Mouse (Mus musculus): ENCODE results near the gene Myo1d. TPM values are rescaled to one million over a fixed set of nuclear protein-coding genes. Genes with fewer than 3 reads are reported as not detected.

Gene Myo1d
- polyA plus RNA-seq (2012; ENCODE audit: low replicate concordance) = 23.7 and 50.5 TPM in 2 replicates

DNA sequence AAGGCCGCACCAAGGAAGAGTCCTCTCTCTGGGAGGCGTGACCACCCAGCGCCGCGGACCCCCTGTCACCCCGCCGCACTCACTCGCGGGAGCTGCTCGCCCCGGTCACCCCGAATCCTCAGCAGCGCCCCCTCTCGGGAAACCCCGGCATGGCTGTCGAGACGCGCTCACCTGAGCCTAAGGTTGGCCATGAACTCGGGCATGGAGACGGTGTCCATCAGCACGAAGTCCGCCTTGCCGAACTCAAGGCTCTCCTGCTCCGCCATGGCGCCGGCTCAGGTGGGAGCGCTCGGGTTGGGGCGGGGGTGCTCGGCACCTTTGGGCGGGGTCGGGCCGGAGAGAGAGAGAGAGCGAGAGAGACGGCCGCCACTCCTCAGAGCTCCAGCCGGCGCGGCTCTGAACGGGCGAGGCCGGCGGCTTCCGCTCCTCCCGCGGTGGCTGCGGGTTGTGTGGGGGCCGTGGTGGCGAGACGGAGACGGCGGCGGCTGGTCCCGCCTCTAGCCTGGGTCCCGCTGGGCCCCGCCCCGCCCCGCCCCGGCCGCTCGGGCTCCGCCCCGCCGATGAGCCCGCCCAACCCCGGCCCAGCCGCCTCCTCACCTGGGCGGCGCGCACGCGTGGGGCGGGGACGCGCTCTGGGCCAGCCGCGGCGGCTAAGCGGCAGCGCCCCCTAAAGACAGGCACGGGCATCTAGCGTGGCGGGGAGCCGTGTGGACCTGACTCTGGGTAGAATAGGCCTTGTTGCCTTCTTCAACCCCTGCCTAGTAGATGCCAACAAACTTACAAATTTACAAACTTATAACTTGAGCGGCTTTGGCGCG lies at the start of gene Myo1d:
Myo1d (minus strand) TSS at position 499 of the 818 bp plus-strand sequence.

DNA sequence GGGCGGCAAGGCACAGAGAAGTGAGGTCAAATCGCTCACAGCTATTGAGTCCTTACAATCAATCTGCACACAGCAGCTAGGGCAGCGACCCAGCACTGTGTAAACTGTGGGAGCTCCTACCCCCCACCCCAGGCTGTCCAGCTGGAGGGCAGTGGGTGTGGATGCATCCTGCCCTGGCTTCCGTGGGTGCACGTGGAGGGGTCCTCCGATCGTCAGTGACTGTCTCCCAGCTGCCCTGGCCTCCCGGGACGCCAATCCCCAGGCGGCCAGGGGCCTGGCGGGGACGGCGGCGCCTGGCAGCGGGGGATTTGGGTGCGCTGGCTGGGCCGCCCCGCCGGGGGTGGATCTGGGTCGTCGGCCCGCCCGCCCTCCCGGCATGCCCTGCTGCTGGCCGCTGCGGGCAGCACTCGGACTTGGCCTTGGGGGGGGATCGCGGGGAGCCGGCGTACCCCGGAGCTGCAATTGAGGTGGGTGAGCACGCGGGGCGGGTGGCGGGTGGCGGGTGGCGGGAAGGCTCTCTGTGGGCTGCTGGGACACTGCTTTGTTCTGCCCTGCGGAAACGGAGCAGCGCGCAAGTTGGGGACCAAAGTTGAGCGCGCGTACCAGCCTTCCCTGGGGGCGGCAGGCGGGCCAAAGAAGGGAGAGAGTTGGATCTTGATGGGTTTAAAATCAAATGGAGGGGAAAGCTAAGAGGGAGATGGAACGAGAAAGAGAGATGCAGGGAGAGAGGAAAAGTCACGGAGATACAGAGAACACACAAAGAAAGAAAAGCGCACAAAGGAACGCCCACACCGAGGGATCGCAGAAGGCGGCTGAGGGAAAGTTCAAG lies 30.4 kb upstream of the Myo1d start, which contains the start of gene Tmem98:
Tmem98 (plus strand) TSS at position 183 of the 829 bp plus-strand sequence.

DNA sequence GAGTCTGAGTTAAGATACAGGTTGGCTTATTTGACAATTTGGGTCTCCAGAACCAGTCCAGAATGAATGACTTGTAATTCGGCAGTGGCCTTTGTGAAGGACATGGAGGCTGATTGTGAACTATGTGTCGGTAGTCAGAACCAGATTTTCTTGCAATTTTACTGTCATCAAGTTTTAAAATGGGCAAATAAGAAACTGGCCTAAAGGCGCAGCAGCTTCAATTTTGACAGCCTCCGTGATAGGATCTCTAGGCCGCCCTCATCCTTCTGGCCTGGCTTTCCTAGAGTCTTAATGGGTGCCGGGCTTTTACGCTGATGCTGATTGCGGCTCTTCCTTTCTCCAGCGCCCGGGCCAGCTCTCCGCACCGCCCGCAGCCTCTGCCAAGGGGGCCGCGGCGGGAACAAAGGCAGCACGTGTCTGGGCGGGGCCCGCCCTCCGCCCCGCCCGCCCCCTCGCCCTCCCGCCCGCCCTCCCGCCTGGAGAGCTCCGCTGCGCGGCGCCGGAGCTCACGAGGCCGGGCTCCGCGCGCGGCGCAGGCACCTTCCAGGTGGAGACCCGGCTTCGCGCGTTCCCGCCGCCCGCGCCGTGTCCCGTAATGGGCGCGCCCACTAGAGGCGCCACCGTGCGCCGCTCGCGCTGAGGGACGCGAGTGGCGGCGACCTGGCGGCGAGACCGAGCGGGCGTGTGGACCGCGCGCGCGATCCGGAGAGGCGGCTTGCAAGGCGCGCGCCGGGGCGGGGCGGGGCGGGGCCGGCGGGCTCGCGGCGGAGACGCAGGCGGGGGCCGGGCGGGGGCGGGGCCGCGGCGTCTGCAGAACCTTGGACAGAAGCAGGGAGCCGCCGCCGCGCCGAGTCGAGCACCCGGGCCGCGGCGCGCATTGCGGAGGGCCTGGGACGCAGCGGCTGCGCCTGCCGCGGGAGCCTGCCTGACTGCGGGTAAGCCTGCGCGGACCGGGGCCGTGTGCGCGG lies 303.3 kb downstream of the Myo1d start, which contains the start of gene Cdk5r1:
Cdk5r1 (plus strand) TSS at position 802 of the 968 bp plus-strand sequence.

Other genes starting within 250 kb of the Myo1d start
- gene Tmem98, start 30.1 kb upstream of the Myo1d start, polyA plus RNA-seq (2012; ENCODE audit: low replicate concordance) = 1.1 TPM in 1 of 2 replicates, not detected in the other
- gene Spaca3, start 78.3 kb upstream of the Myo1d start, polyA plus RNA-seq (2012; ENCODE audit: low replicate concordance) = not detected in 2 replicates